ENCODE assay signal across 8 mouse cellular contexts in the genomic region with DNA sequence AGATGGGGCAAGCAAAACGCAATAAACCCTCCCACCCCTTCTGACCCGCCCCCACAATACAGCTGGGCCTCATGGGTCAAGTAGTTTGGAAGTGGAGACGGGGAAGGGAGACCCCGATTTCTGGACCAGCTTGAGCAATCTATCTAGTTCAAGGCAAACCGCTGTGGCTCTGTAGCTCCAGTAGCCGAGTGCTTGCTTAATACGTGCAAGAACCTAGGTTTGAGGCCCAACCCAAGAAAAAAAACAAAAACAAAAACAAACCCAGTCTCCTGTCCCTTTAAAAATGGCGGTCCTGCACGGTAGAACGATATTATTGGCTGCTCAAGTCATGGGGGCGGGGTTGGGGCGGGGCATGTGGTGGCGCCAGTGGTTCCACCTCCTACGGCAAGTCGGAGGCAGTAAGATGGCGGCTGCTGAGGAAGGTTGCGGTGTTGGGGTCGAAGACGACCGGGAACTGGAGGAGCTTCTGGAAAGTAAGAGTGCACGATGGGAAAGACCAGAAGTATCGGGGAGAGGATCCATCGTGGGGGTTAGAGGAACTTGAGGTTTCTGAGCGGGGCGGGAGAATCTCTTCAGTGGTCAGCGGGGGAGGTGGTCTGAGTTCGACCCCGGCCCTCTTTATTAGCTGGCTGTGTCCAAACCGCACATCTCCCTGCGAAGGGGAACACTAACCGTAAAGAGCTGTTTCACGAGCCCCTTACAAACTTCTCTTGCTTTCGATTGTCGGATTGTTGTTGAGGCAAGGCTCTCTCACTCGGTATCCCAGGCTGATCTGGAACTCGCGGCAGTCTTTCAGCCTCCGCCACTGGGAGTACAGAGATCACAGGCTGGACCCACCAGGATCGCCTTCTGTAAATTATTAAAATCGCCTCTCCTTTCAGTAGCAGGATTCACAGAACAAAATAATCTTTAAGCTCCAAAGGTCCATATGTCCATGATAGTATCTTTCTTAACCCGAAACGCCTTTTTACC. TPM values are rescaled to one million over a fixed set of nuclear protein-coding genes. Genes with fewer than 3 reads are reported as not detected.
DNase-seq lines count a peak whose midpoint lies in the region; ATAC-seq lines count a peak whose summit lies in the region.

A gene (plus strand): TSS at position 380 of the 972 bp plus-strand sequence.

- H3K27ac ChIP-seq in hindbrain, embryonic 14.5 days = no peak within 1 kb of the TSS

- peak; percentile 98 for ATAC-seq in hindbrain, embryonic 14.5 days (ENCODE audit: low FRiP score)

- H3K4me3 ChIP-seq in hindbrain, embryonic 14.5 days (replicated peaks; ENCODE audit: low read length) = peak within 1 kb of the TSS; percentile 77

- H3K36me3 ChIP-seq in hindbrain, embryonic 14.5 days (replicated peaks; ENCODE audit: control insufficient read depth, insufficient read depth) = peaks cover 55% of the 10 kb centered on the region

- H3K4me2 ChIP-seq in hindbrain, embryonic 14.5 days (replicated peaks) = peak within 1 kb of the TSS; percentile 76

- H3K4me1 ChIP-seq in hindbrain, embryonic 14.5 days (replicated peaks; ENCODE audit: control insufficient read depth, insufficient read depth, low read length) = peaks cover 8% of the 10 kb centered on the region

- DNase-seq in ZHBTc4 (ENCODE audit: low read depth, low spot score) = peak; percentile 98
- DNase-seq in cerebellum, postnatal 36 days = peak; percentile 83 to 84
- DNase-seq in frontal cortex, postnatal 36 days (ENCODE audit: low spot score in 2 of 2) = peak; percentile 72 to 80
- peak; percentile 91 for DNase-seq in hindbrain, embryonic 14.5 days (ENCODE audit: low spot score)
- DNase-seq in layer of hippocampus, postnatal 36 days = peak; percentile 72 to 81
- peak; percentile 77 for DNase-seq in lung, postnatal 25 days (ENCODE audit: low spot score)
- DNase-seq in retina, embryonic 14.5 days (ENCODE audit: low spot score) = peak; percentile 93
- peak; percentile 66 to 75 for DNase-seq in thymus, postnatal 36 days

- no peaks in the 10 kb centered on the region for H3K9me3 ChIP-seq in hindbrain, embryonic 14.5 days (ENCODE audit: control insufficient read depth, low read length)

- WGBS in hindbrain, embryonic 14.5 days = 1% methylated on average over 42 of the region's 42 CpGs

- no peaks in the 10 kb centered on the region for H3K27me3 ChIP-seq in hindbrain, embryonic 14.5 days (ENCODE audit: control insufficient read depth, insufficient read depth, low read length)

- peak within 1 kb of the TSS; percentile 80 for H3K9ac ChIP-seq in hindbrain, embryonic 14.5 days

RNA-seq across cellular contexts. Expression of the gene that starts here (rescaled TPM):
- polyA plus RNA-seq in hindbrain, embryonic 14.5 days (2014; fragmentation: Nextera tagmentation; extraction: Ambion mirVana) = 150 and 153 TPM in 2 replicates
- total RNA-seq in layer of hippocampus, postnatal 36 days (2021) = 10 to 100 TPM; 89.2 to 95.3 TPM
